Mouse (Mus musculus) regulatory T cell (primary cell): ENCODE data around the gene Oit1.

Experiments used
- in situ Hi-C: fragments of 300-600 bp; cut with MboI, MseI; formaldehyde crosslinking; loops from one replicate; pipeline ENCODE4 v1.15.1; 2025; ENCODE audit warnings: high pct_unique_total_duplicates

Gene Oit1

DNA sequence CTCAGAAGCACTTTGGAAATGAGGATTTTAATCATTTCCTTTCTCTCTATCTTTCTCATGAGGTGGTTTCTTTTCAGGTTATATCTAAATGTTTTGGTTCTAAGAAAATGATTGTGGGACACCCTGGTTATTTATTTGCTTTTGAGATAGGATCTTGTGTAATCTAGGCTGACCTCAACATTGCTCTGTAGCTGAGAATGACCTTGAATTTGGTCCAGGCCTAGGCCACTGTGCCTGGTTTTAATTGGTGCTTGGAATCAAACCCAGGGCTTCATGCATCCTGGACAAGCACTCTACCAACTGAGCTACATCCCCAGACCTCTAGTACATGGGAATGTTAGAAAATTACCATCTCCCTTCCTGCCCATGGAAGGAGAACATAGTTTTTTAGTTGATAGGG is 74.5 kb downstream of the Oit1 start:
- in situ Hi-C loops, result no loop called here

DNA sequence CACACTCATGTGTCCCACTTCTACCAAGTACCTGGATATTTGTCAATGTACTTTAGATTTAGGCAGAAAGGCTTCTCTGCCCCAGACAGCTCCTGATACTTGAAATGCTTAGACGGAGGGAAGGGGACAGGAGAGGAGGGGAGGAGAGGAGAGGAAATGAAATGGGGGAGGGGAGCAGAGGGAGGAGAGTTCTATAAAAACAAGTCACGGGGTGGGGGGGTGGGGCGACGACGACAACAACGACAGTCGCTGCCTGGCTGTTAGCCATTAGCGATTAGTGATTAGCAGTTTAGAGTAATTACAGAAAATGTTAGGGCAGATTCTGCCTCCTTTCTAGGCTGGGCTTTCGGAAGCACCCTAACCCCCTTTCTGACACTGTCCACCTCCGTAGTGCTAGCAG is 75.9 kb downstream of the Oit1 start:
- in situ Hi-C loops, result no loop called here

DNA sequence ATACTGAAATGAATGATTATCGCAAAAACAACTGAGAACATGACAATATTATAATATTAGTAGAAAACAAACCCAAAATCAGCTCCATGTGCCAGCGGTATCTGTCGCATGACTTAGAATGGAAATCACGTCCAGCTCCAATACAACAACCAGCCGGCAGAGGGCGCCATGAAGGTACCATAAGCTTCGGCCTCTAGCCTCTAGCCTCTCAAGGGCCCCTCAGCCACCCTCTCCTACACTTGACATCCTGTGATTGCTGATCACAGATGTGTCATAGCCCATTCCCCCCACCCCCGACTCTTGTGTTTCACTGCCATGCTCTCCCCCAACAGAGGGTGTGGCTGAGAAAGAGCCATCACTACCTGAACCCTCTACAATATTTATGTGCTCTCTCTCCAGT is 78.3 kb downstream of the Oit1 start:
- in situ Hi-C loops, result no loop called here
